Mouse (Mus musculus) intestine, embryonic 16.5 days (tissue): ENCODE data around the gene Zfr2. TPM values are rescaled to one million over a fixed set of nuclear protein-coding genes. Genes with fewer than 3 reads are reported as not detected.

Source experiments
- ATAC-seq: fragments of 200-750 bp; cut with Nextera tagmentation; 2 replicates; pipeline ENCODE4 v1.8.0; 2017; ENCODE audit warnings: moderate TSS enrichment, moderate library complexity
- H3K27ac ChIP-seq: fragments of 300-500 bp; sonication (generic); 2 replicates; pipeline ENCODE4 v1.5.1; 2014; ENCODE audit warnings: mild to moderate bottlenecking, low read length
- H3K27me3 ChIP-seq: fragments of 300-500 bp; sonication (generic); replicated peaks from 2 replicates; pipeline ENCODE4 v1.6.1; 2014; ENCODE audit warnings: low read length, control low read depth, mixed read lengths; ENCODE audit not compliant: control insufficient read depth, insufficient read depth
- H3K36me3 ChIP-seq: fragments of 300-500 bp; sonication (generic); 2 replicates; pipeline ENCODE4 v1.6.1; 2014; ENCODE audit warnings: low read length, control low read depth; ENCODE audit not compliant: control insufficient read depth, insufficient read depth
- H3K4me1 ChIP-seq: fragments of 300-500 bp; sonication (generic); 2 replicates; pipeline ENCODE4 v1.6.1; 2014; ENCODE audit warnings: low read length, control low read depth, mixed read lengths; ENCODE audit not compliant: control insufficient read depth, insufficient read depth
- H3K4me2 ChIP-seq: fragments of 300-500 bp; sonication (generic); 2 replicates; pipeline ENCODE4 v1.6.1; 2014; ENCODE audit warnings: low read depth, low read length, control low read depth
- H3K4me3 ChIP-seq: fragments of 300-500 bp; sonication (generic); 2 replicates; pipeline ENCODE4 v1.5.1; 2014; ENCODE audit warnings: mild to moderate bottlenecking, low read length
- H3K9ac ChIP-seq: fragments of 300-500 bp; sonication (generic); 2 replicates; pipeline ENCODE4 v1.6.1; 2014; ENCODE audit warnings: low read depth, low read length
- H3K9me3 ChIP-seq: fragments of 300-500 bp; sonication (generic); 2 replicates; pipeline ENCODE4 v1.6.1; 2016; ENCODE audit warnings: low read length, control low read depth; ENCODE audit not compliant: control insufficient read depth
- WGBS: fragments of 180-500 bp; shearing (Covaris S2); extraction: QIAGEN DNeasy Blood & Tissue Kit; methylation state at CpG from one replicate; pipeline ENCODE4 v1.1.7; 2014; 5-methylcytosine and 5-hydroxymethylcytosine counted together
- polyA plus RNA-seq: library from polyadenylated mRNA; unstranded; fragments of >200 nt; fragmentation: Nextera tagmentation; extraction: Ambion mirVana; gene quantifications from 2 replicates; pipeline ENCODE4 v1.2.1, GENCODE M21; 2015

The Zfr2 gene
- 7.1 and 8.0 TPM in 2 replicates for polyA plus RNA-seq

DNA sequence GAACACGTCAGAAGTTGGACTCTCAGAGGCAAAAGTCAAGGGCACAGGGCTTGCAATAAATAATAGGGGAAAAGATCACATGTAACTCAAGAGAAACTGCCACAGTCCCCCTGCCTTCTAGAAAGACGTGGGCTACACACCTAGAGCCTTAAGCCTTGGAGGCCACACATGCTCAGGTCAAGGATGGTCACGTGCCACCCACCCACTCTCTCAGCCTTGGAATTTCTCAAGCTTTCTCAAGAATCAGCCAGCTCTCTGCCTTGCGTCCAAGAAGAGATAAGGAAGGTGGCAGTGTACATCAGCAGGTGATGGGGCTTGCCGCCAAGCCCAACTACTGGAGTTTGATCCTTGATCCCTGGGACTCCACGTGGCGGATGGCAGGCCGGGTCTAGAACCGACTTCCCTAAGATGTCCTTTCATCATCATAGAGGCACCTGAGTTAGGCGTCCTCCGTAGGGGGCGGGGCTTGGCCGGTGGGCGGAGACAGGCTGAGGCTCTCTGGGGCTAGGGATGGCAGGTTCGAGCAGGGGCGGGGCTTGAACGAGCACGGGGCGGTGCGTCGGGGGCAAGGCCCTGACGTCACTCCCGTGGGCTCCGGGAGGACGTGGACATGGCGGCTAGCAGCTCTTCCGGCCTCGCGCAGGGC, at the start of gene Zfr2:
Gene Zfr2 (plus strand): TSS at position 576 of the 646 bp plus-strand sequence.
- Histone ChIP-seq H3K4me3 (peak within 1 kb of the TSS; percentile 78), H3K4me1 (peaks cover 24% of the 10 kb centered on the region), H3K27ac (peak within 1 kb of the TSS; percentile 77), H3K4me2 (peak within 1 kb of the TSS; percentile 79), H3K9me3 (no peaks in the 10 kb centered on the region), H3K36me3 (no peaks in the 10 kb centered on the region), H3K9ac (peak within 1 kb of the TSS; percentile 86), H3K27me3 (peaks cover 15% of the 10 kb centered on the region)
- 7% methylated on average over 29 of the region's 29 CpGs for WGBS
- ATAC-seq = peak; percentile 90

DNA sequence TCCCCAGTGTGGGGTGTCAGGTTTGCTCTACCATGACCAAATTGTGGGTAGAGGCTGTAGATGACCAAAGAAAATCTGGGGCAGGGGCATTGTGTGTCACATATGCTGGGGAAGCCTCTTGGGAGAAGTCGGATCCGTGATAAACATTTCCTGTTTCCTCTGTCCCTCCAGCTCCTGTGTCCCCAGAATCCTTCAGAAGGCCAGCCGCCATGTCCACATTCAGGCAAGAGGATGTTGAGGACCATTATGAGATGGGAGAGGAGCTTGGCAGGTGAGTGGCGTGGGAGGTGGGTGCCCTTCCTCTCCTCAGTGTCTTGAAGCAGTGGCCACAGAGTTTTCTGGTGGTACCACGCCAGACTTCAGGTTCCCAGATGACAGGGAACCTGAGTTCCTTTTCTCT, 49.1 kb upstream of the Zfr2 start, which contains the start of gene 4930442H23Rik:
Gene 4930442H23Rik (minus strand): TSS at position 45 of the 400 bp plus-strand sequence.
- Histone ChIP-seq H3K9ac (peak within 1 kb of the TSS; percentile 80), H3K4me2 (peak within 1 kb of the TSS; percentile 63), H3K4me1 (peaks cover 34% of the 10 kb centered on the region), H3K9me3 (no peaks in the 10 kb centered on the region), H3K36me3 (peaks cover 39% of the 10 kb centered on the region), H3K4me3 (peak within 1 kb of the TSS; percentile 69), H3K27me3 (no peaks in the 10 kb centered on the region), H3K27ac (peak within 1 kb of the TSS; percentile 84)
- WGBS = 78% methylated on average over 5 of the region's 5 CpGs
- no peak for ATAC-seq

DNA sequence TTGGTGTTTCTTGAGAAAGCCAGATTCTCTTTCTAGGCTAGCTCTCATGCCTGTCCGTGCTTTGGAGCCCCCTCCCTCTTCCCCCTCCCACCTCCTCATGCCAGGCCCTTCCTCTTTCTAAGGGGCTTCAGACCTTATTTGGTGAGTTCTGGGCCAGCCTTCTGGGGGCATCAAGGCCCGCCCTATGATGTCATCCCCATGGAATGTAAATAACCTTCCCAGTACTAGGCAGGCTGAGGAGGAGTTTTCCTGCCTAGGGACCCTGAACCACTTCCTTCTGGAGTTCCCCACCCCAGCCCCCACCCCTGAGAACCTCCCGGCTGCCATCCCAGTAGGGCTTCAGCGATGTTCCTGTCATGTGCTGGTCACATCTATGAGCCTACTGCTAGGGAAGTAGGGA, 48.2 kb upstream of the Zfr2 start:
- peaks cover 34% of the 10 kb centered on the region for H3K36me3 ChIP-seq

DNA sequence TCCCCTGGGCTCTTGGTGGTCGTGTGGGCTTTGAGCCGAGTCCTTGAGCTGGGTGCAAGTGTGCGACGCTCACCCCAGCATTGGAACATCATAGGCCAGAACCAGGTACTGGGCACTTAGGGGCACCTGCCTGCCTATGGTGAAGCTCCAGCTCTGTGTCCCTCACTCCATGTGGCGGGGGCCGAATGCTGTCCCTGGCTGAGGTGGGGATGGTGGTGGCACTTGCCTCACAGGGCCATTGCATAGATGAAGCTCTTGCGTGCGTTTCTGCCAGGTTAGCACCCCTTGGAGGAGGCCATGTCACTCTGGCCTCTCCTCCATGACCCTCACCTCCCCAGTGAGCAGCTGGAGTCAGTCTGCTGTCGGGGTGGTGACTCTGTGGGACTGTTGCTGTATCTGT, 45.8 kb upstream of the Zfr2 start:
- Histone ChIP-seq H3K4me3 (no peak overlapping the region), H3K4me2 (no peak overlapping the region), H3K27ac (no peak overlapping the region), H3K27me3 (no peaks in the 10 kb centered on the region), H3K36me3 (peaks cover 21% of the 10 kb centered on the region), H3K4me1 (peaks cover 29% of the 10 kb centered on the region), H3K9me3 (no peaks in the 10 kb centered on the region), H3K9ac (peak overlapping the region; percentile 10; the same call in 1 of the 2 replicates)
- no peak for ATAC-seq
- 93% methylated on average over 9 of the region's 9 CpGs for WGBS

More for the DNA sequence above, 48.2 kb upstream of the Zfr2 start:
- Histone ChIP-seq H3K4me3 (no peak overlapping the region), H3K27ac (peak overlapping the region; percentile 84), H3K27me3 (no peaks in the 10 kb centered on the region), H3K4me1 (peaks cover 27% of the 10 kb centered on the region), H3K9me3 (no peaks in the 10 kb centered on the region), H3K4me2 (no peak overlapping the region), H3K9ac (peak overlapping the region; percentile 44; the same call in 1 of the 2 replicates)
- 0 out of 2 replicates have a peak, but pooled peaks have one; percentile 2 for ATAC-seq
- WGBS = 15% methylated on average over 4 of the region's 4 CpGs

DNA sequence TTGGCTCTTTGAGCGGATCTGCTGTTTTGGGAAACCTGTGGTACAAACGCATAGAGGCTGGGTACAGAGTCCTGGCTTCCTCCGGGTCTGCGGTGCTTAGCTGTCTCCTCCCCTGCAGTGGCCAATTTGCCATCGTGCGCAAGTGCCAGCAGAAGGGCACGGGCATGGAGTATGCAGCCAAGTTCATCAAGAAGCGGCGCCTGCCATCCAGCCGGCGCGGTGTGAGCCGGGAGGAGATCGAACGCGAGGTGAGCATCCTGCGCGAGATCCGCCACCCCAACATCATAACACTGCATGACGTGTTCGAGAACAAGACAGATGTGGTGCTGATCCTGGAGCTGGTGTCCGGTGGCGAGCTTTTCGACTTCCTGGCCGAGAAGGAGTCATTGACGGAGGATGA, 43.1 kb upstream of the Zfr2 start:
- H3K27ac ChIP-seq = no peak overlapping the region
- H3K4me3 ChIP-seq = no peak overlapping the region
- 81% methylated on average over 26 of the region's 26 CpGs for WGBS
- 0 out of 2 replicates have a peak, but pooled peaks cover 8% of the 10 kb centered on the region for H3K27me3 ChIP-seq
- H3K4me1 ChIP-seq = peaks cover 32% of the 10 kb centered on the region
- no peak overlapping the region for H3K4me2 ChIP-seq
- H3K9ac ChIP-seq = no peak overlapping the region
- no peaks in the 10 kb centered on the region for H3K9me3 ChIP-seq
- peaks cover 21% of the 10 kb centered on the region for H3K36me3 ChIP-seq
- no peak for ATAC-seq

DNA sequence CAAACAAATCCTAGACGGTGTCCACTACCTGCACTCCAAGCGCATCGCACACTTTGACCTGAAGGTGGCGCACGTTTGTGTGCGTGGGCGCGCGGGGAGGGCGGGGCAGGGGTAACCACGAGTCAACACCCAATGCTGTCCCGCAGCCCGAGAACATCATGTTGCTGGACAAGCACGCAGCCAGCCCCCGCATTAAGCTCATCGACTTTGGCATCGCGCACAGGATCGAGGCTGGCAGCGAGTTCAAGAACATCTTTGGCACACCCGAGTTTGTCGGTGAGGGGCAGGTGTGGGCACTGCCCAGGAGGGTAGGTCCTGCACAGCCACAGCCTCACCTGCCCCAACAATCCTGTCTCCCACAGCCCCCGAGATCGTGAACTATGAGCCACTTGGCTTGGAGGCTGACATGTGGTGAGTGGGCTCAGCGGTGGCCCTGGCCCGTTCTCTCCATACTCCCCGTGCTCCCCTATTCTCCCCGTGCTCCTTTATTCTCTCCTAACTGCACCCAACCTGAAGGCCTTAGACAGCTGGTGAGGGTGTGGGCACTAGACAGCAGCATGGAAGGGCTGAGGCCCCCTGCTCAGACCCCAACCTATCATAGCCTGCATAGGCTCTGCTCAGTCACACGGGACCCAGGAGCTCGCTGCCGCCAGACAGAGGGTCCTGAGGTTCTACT, 42.6 kb upstream of the Zfr2 start:
- ATAC-seq = no peak
- WGBS = 73% methylated on average over 31 of the region's 31 CpGs
- H3K4me1 ChIP-seq = peaks cover 26% of the 10 kb centered on the region

DNA sequence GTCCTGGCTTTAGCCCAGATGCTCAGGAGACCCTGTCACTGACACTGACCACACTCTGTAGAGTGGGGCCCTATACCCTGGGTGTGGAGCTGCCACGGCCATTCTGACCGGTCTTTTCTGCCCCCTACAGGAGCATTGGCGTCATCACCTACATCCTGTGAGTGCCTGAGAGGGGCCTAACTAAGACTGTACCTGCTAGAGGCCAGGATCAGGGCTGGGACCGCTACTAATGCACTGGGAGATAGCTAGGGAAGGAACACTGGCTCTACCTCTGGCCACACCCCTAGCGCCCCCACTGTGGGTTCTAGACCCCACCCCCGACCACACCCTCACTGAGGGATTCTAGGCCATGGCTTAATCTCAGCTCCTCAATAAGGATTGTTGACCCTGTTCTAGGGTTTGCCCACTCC, 42.0 kb upstream of the Zfr2 start:
- H3K4me2 ChIP-seq = no peak overlapping the region
- H3K4me3 ChIP-seq = no peak overlapping the region
- H3K4me1 ChIP-seq = peaks cover 27% of the 10 kb centered on the region
- peaks cover 12% of the 10 kb centered on the region; the same call in 1 of the 2 replicates for H3K27me3 ChIP-seq
- H3K27ac ChIP-seq = no peak overlapping the region; the same call in 1 of the 2 replicates
- 61% methylated on average over 6 of the region's 6 CpGs for WGBS
- H3K9me3 ChIP-seq = no peaks in the 10 kb centered on the region
- peaks cover 18% of the 10 kb centered on the region for H3K36me3 ChIP-seq
- H3K9ac ChIP-seq = no peak overlapping the region
- ATAC-seq = no peak

More for the DNA sequence above, 42.6 kb upstream of the Zfr2 start:
- H3K27me3 ChIP-seq = peaks cover 12% of the 10 kb centered on the region; the same call in 1 of the 2 replicates
- H3K9me3 ChIP-seq = no peaks in the 10 kb centered on the region
- H3K27ac ChIP-seq = no peak overlapping the region; the same call in 1 of the 2 replicates
- no peak overlapping the region for H3K4me3 ChIP-seq
- no peak overlapping the region for H3K4me2 ChIP-seq
- no peak overlapping the region for H3K9ac ChIP-seq
- peaks cover 18% of the 10 kb centered on the region for H3K36me3 ChIP-seq

DNA sequence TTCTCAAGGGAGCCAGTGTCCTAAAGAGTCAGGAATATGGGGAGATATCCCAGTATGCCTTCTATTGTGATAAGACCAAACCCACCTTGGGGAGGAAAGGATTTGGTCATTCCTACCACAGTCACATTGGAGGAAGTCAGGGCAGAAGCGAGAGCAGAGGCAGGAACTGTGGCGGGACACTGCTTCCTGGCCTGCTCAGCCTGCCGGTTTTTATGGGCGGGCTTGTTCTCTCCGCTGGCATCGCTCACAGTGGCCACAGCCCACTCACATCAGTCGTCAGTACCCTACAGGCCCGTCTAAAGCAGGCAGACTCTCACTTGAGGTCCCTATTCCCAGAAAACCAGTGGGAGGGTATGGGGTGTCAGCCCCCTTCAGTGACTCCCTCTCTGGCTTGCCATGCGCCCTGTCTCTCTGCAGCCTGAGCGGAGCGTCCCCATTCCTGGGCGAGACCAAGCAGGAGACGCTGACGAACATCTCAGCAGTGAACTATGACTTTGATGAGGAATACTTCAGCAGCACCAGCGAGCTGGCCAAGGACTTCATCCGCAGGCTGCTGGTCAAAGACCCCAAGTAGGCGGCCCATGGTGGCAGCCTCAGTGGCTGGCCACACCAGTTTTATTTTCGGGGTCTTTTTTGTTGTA, 41.5 kb upstream of the Zfr2 start:
- H3K9me3 ChIP-seq = no peaks in the 10 kb centered on the region
- H3K27ac ChIP-seq = no peak overlapping the region
- ATAC-seq = no peak
- no peak overlapping the region for H3K4me3 ChIP-seq
- H3K9ac ChIP-seq = peak overlapping the region; percentile 90; the same call in 1 of the 2 replicates
- peaks cover 12% of the 10 kb centered on the region; the same call in 1 of the 2 replicates for H3K27me3 ChIP-seq
- H3K4me1 ChIP-seq = peaks cover 27% of the 10 kb centered on the region
- 81% methylated on average over 18 of the region's 18 CpGs for WGBS
- peaks cover 18% of the 10 kb centered on the region for H3K36me3 ChIP-seq
- H3K4me2 ChIP-seq = peak overlapping the region; percentile 98
